Mouse (Mus musculus): Measurements from ENCODE around the gene Tdrd1. TPM values are rescaled to one million over a fixed set of nuclear protein-coding genes. Genes with fewer than 3 reads are reported as not detected.

Gene Tdrd1
- polyA plus RNA-seq, 1 experiment from 2014 or later = 1.3 TPM

- 79% methylated on average over 3 of the region's 3 CpGs for WGBS
- H3K4me1 ChIP-seq (ENCODE audit: control insufficient read depth, insufficient read depth, low read depth, low read length) = no peaks in the 10 kb centered on the region
These were observed 23.7 kb upstream of the Tdrd1 start for GRCm38 (mm10) chr19:56802352-56802746.

GRCm38 (mm10) chr19:56805366-56805765, 20.6 kb upstream of the Tdrd1 start:
- WGBS = 88% methylated on average over 2 of the region's 2 CpGs
- H3K27me3 ChIP-seq (replicated peaks; ENCODE audit: control insufficient read depth, insufficient read depth, low read length) = no peaks in the 10 kb centered on the region
- H3K4me2 ChIP-seq (ENCODE audit: low read length) = no peak overlapping the region
- H3K9me3 ChIP-seq (ENCODE audit: control insufficient read depth, low read length) = no peaks in the 10 kb centered on the region
- H3K4me3 ChIP-seq (ENCODE audit: low read length) = no peak overlapping the region
- no peaks in the 10 kb centered on the region for H3K4me1 ChIP-seq (ENCODE audit: control insufficient read depth, insufficient read depth, low read depth, low read length)
- no peak for ATAC-seq
- no peak overlapping the region for H3K27ac ChIP-seq (ENCODE audit: low read depth, low read length)
- H3K9ac ChIP-seq (ENCODE audit: low read depth, low read length) = no peak overlapping the region
- H3K36me3 ChIP-seq (ENCODE audit: control insufficient read depth, insufficient read depth, low read length) = peaks cover 26% of the 10 kb centered on the region

More at GRCm38 (mm10) chr19:56802352-56802746, 23.7 kb upstream of the Tdrd1 start:
- Histone ChIP-seq H3K4me3 (ENCODE audit: low read length) (no peak overlapping the region), H3K27me3 (replicated peaks; ENCODE audit: control insufficient read depth, insufficient read depth, low read length) (no peaks in the 10 kb centered on the region), H3K4me2 (ENCODE audit: low read length) (no peak overlapping the region), H3K9me3 (ENCODE audit: control insufficient read depth, low read length) (no peaks in the 10 kb centered on the region), H3K36me3 (ENCODE audit: control insufficient read depth, insufficient read depth, low read length) (peaks cover 27% of the 10 kb centered on the region), H3K27ac (ENCODE audit: low read depth, low read length) (no peak overlapping the region), H3K9ac (ENCODE audit: low read depth, low read length) (no peak overlapping the region)
- no peak for ATAC-seq

GRCm38 (mm10) chr19:56807122-56807521, 18.9 kb upstream of the Tdrd1 start:
- H3K9ac ChIP-seq (ENCODE audit: low read depth, low read length) = no peak overlapping the region
- no peak for ATAC-seq
- H3K27me3 ChIP-seq (replicated peaks; ENCODE audit: control insufficient read depth, insufficient read depth, low read length) = no peaks in the 10 kb centered on the region
- H3K4me3 ChIP-seq (ENCODE audit: low read length) = no peak overlapping the region
- H3K4me2 ChIP-seq (ENCODE audit: low read length) = no peak overlapping the region
- 85% methylated on average over 5 of the region's 5 CpGs for WGBS
- H3K4me1 ChIP-seq (ENCODE audit: control insufficient read depth, insufficient read depth, low read depth, low read length) = peaks cover 2% of the 10 kb centered on the region; the same call in 1 of the 2 replicates
- peaks cover 17% of the 10 kb centered on the region for H3K36me3 ChIP-seq (ENCODE audit: control insufficient read depth, insufficient read depth, low read length)
- H3K9me3 ChIP-seq (ENCODE audit: control insufficient read depth, low read length) = no peaks in the 10 kb centered on the region
- no peak overlapping the region for H3K27ac ChIP-seq (ENCODE audit: low read depth, low read length)

- no peaks in the 10 kb centered on the region for H3K9me3 ChIP-seq (ENCODE audit: control insufficient read depth, low read length)
- H3K9ac ChIP-seq (ENCODE audit: low read depth, low read length) = no peak overlapping the region
- no peaks in the 10 kb centered on the region for H3K27me3 ChIP-seq (replicated peaks; ENCODE audit: control insufficient read depth, insufficient read depth, low read length)
- ATAC-seq = no peak
- no peak overlapping the region for H3K4me2 ChIP-seq (ENCODE audit: low read length)
- peaks cover 17% of the 10 kb centered on the region for H3K36me3 ChIP-seq (ENCODE audit: control insufficient read depth, insufficient read depth, low read length)
- H3K4me3 ChIP-seq (ENCODE audit: low read length) = no peak overlapping the region
- H3K27ac ChIP-seq (ENCODE audit: low read depth, low read length) = no peak overlapping the region
- WGBS = 56% methylated on average over 5 of the region's 5 CpGs
- H3K4me1 ChIP-seq (ENCODE audit: control insufficient read depth, insufficient read depth, low read depth, low read length) = peaks cover 2% of the 10 kb centered on the region; the same call in 1 of the 2 replicates
These were observed 17.2 kb upstream of the Tdrd1 start for GRCm38 (mm10) chr19:56808771-56809170.

GRCm38 (mm10) chr19:56810641-56811146, 15.3 kb upstream of the Tdrd1 start:
- H3K27me3 ChIP-seq (replicated peaks; ENCODE audit: control insufficient read depth, insufficient read depth, low read length) = no peaks in the 10 kb centered on the region
- H3K9me3 ChIP-seq (ENCODE audit: control insufficient read depth, low read length) = no peaks in the 10 kb centered on the region
- peaks cover 14% of the 10 kb centered on the region for H3K36me3 ChIP-seq (ENCODE audit: control insufficient read depth, insufficient read depth, low read length)
- peaks cover 2% of the 10 kb centered on the region; the same call in 1 of the 2 replicates for H3K4me1 ChIP-seq (ENCODE audit: control insufficient read depth, insufficient read depth, low read depth, low read length)
- no peak overlapping the region for H3K4me3 ChIP-seq (ENCODE audit: low read length)
- no peak overlapping the region for H3K4me2 ChIP-seq (ENCODE audit: low read length)
- no peak for ATAC-seq
- no peak overlapping the region for H3K27ac ChIP-seq (ENCODE audit: low read depth, low read length)
- no peak overlapping the region for H3K9ac ChIP-seq (ENCODE audit: low read depth, low read length)

GRCm38 (mm10) chr19:56811590-56811989, 14.4 kb upstream of the Tdrd1 start:
- no peaks in the 10 kb centered on the region for H3K27me3 ChIP-seq (replicated peaks; ENCODE audit: control insufficient read depth, insufficient read depth, low read length)
- H3K9ac ChIP-seq (ENCODE audit: low read depth, low read length) = no peak overlapping the region
- no peak overlapping the region for H3K27ac ChIP-seq (ENCODE audit: low read depth, low read length)
- H3K9me3 ChIP-seq (ENCODE audit: control insufficient read depth, low read length) = no peaks in the 10 kb centered on the region
- ATAC-seq = peak; percentile 52; the same call in 1 of the 2 replicates
- H3K36me3 ChIP-seq (ENCODE audit: control insufficient read depth, insufficient read depth, low read length) = peaks cover 14% of the 10 kb centered on the region
- H3K4me2 ChIP-seq (ENCODE audit: low read length) = no peak overlapping the region
- H3K4me3 ChIP-seq (ENCODE audit: low read length) = no peak overlapping the region
- H3K4me1 ChIP-seq (ENCODE audit: control insufficient read depth, insufficient read depth, low read depth, low read length) = peaks cover 2% of the 10 kb centered on the region; the same call in 1 of the 2 replicates
- WGBS = 49% methylated on average over 9 of the region's 9 CpGs

- H3K4me3 ChIP-seq (ENCODE audit: low read length) = no peak overlapping the region
- H3K4me2 ChIP-seq (ENCODE audit: low read length) = no peak overlapping the region
- H3K9ac ChIP-seq (ENCODE audit: low read depth, low read length) = no peak overlapping the region
- no peaks in the 10 kb centered on the region; the same call in 1 of the 2 replicates for H3K36me3 ChIP-seq (ENCODE audit: control insufficient read depth, insufficient read depth, low read length)
- ATAC-seq = no peak
- H3K9me3 ChIP-seq (ENCODE audit: control insufficient read depth, low read length) = no peaks in the 10 kb centered on the region
- H3K27me3 ChIP-seq (replicated peaks; ENCODE audit: control insufficient read depth, insufficient read depth, low read length) = no peaks in the 10 kb centered on the region
- H3K27ac ChIP-seq (ENCODE audit: low read depth, low read length) = no peak overlapping the region
- H3K4me1 ChIP-seq (ENCODE audit: control insufficient read depth, insufficient read depth, low read depth, low read length) = peaks cover 11% of the 10 kb centered on the region
- WGBS = 93% methylated on average over 4 of the region's 4 CpGs
These were observed 12.6 kb upstream of the Tdrd1 start for GRCm38 (mm10) chr19:56813360-56813759.

- Histone ChIP-seq H3K9ac (ENCODE audit: low read depth, low read length) (peak overlapping the region; percentile 37; the same call in 1 of the 2 replicates), H3K36me3 (ENCODE audit: control insufficient read depth, insufficient read depth, low read length) (no peaks in the 10 kb centered on the region), H3K9me3 (ENCODE audit: control insufficient read depth, low read length) (no peaks in the 10 kb centered on the region), H3K27ac (ENCODE audit: low read depth, low read length) (no peak overlapping the region), H3K4me2 (ENCODE audit: low read length) (peak overlapping the region; percentile 30), H3K4me3 (ENCODE audit: low read length) (no peak overlapping the region), H3K27me3 (replicated peaks; ENCODE audit: control insufficient read depth, insufficient read depth, low read length) (no peaks in the 10 kb centered on the region), H3K4me1 (ENCODE audit: control insufficient read depth, insufficient read depth, low read depth, low read length) (peaks cover 24% of the 10 kb centered on the region)
- ATAC-seq = no peak
- WGBS = 29% methylated on average over 14 of the region's 14 CpGs
These were observed 8.0 kb upstream of the Tdrd1 start for GRCm38 (mm10) chr19:56817851-56818526.

GRCm38 (mm10) chr19:56821040-56821797, 4.8 kb upstream of the Tdrd1 start:
- 4% methylated on average over 22 of the region's 22 CpGs for WGBS
- Histone ChIP-seq H3K9me3 (ENCODE audit: control insufficient read depth, low read length) (no peaks in the 10 kb centered on the region), H3K4me1 (ENCODE audit: control insufficient read depth, insufficient read depth, low read depth, low read length) (peaks cover 24% of the 10 kb centered on the region), H3K27ac (ENCODE audit: low read depth, low read length) (peak overlapping the region; percentile 93), H3K36me3 (ENCODE audit: control insufficient read depth, insufficient read depth, low read length) (no peaks in the 10 kb centered on the region), H3K4me3 (ENCODE audit: low read length) (peak overlapping the region; percentile 92), H3K9ac (ENCODE audit: low read depth, low read length) (peak overlapping the region; percentile 96), H3K27me3 (replicated peaks; ENCODE audit: control insufficient read depth, insufficient read depth, low read length) (no peaks in the 10 kb centered on the region), H3K4me2 (ENCODE audit: low read length) (peak overlapping the region; percentile 66)
- no peak for ATAC-seq
